Mouse (Mus musculus) B cell, adult 2 months (primary cell): Measurements from ENCODE around the gene Erc2.

Source experiments
- DNase-seq, 2 experiments: peaks; one replicate each; pipeline ENCODE4 v3.0.0; 2022

Erc2 gene

GRCm38 (mm10) chr14:28512805-28513590 lies 890.8 kb downstream of the Erc2 start:
- no peak for DNase-seq

GRCm38 (mm10) chr14:28514171-28514570 lies 891.9 kb downstream of the Erc2 start:
- no peak for DNase-seq

GRCm38 (mm10) chr14:28515331-28515730 lies 893.1 kb downstream of the Erc2 start:
- DNase-seq: no peak

GRCm38 (mm10) chr14:28517631-28518560 lies 895.7 kb downstream of the Erc2 start:
- DNase-seq: no peak

- DNase-seq: no peak
Measured at GRCm38 (mm10) chr14:28521106-28521505, 898.9 kb downstream of the Erc2 start.

GRCm38 (mm10) chr14:28522611-28523010 lies 900.4 kb downstream of the Erc2 start:
- no peak for DNase-seq

- no peak for DNase-seq
Measured at GRCm38 (mm10) chr14:28525566-28525965, 903.3 kb downstream of the Erc2 start.
